Mouse (Mus musculus) heart, postnatal 25 days (tissue): ENCODE measurements around the gene Depdc5. TPM values are rescaled to one million over a fixed set of nuclear protein-coding genes. Genes with fewer than 3 reads are reported as not detected.
"Not testable (repeated sequence)": the region's sequence is repeated elsewhere in the genome, so short reads cannot be mapped to it uniquely, and the experiment has no call there.

Experiments used
- DNase-seq: peaks from one replicate; pipeline ENCODE4 v3.0.0; 2022; ENCODE audit warnings: low spot score
- intact Hi-C: fragments of 180-260 bp; cut with DNase I; formaldehyde crosslinking; loops from one replicate; pipeline ENCODE4 v1.15.1; 2025
- total RNA-seq, 2 experiments: library from RNA; stranded (reverse); gene quantifications; 2 replicates each; pipeline ENCODE4 v1.2.3; 2021

Gene Depdc5
- total RNA-seq, result 10 to 100 TPM; 20.7 to 21.9 TPM

DNA sequence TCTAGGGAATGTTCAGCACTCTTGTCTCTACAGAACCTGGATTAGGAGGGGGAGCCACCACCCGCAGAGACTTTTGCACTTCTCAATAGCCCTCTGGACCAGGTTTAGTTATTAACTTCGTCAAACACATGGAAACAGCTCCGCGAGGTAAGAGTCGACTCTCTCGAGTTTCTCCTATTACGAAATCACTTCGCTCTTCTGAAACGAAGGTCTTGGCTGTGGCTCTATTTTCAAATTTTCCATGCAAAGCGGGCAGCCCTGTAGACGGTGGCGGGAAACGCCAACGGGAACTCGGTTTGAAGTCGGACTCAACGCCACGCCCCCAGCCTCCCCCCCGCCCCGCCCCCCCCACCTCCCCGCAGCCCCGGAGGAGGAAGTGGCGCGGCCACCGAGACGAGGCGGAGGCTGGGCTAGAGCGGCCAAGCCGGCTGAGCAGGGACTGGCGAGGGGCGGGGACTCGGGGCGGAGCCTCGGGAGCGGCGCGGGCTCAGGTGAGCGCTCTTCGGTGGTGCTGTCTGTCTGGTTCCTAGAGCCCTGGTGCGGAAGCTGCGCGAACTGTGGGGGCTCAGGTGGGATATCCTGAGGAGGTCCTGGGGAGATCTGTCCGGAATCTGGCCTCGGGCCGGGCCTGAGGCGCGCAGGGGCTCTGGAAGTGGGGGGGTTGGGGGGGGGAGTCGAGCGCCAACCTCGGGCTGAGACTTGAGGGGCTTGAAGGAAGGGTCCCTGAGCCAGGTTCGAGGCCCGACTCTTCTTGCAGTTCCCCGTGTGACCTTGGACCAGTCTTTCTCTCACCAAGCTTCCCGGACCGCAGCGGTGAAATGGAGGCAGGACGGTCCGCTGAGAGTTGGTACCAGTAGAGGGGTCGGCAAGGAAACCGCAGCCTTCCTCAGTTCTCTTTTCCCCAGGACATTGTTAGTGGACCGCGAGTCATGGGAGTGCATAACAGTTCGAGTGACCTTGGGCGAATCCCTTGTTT lies at the start of gene Depdc5:
Depdc5 (plus strand) TSS at position 449 of the 976 bp plus-strand sequence.
- peak; percentile 82 for DNase-seq
- intact Hi-C loops, result loop anchor here (5.0 kb wide), 1 partner anchor 76 kb away; the partner anchor contains the start of gene Pisd

GRCm38 (mm10) chr5:32815396-32815795 lies 48.1 kb upstream of the Depdc5 start:
- DNase-seq, result no peak
- intact Hi-C loops, result no loop called here

- no peak for DNase-seq
- intact Hi-C loops, result no loop called here
These were observed 43.0 kb upstream of the Depdc5 start for GRCm38 (mm10) chr5:32820471-32820870.

- no peak for DNase-seq
- intact Hi-C loops, result no loop called here
These were observed 36.5 kb upstream of the Depdc5 start, which contains the start of gene Gm20671 for GRCm38 (mm10) chr5:32827009-32827408. Gene Gm20671, minus strand, starts transcription at chr5:32827109.

- intact Hi-C loops, DNase-seq: not testable (repeated sequence)
These were observed 34.7 kb upstream of the Depdc5 start for GRCm38 (mm10) chr5:32828766-32829165.

- intact Hi-C loops, result no loop called here
- no peak for DNase-seq
These were observed 33.4 kb upstream of the Depdc5 start for GRCm38 (mm10) chr5:32830054-32830453.

GRCm38 (mm10) chr5:32834497-32834896 lies 29.0 kb upstream of the Depdc5 start:
- intact Hi-C loops, result no loop called here

DNA sequence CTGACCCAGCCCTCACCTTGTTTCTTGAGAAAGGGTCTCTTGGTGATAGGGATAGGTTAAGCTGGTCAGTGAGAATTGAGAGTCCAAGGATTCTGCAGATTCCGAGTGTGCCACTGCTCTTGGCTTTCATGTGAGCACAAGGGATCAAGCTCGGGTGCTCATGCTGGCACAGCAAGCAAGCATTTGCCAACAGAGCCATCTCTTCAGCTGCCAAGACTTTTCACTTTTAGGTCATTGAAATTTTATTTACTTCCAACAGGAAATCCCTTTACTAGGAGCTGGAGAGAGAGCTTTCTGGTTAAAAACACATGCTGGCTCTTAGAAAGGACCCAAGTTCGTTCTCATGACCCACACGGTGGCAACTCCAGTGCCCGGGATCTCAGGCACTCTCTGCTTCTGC lies 26.5 kb upstream of the Depdc5 start:
- intact Hi-C loops, result no loop called here
- DNase-seq, result no peak

More at GRCm38 (mm10) chr5:32834497-32834896, 29.0 kb upstream of the Depdc5 start:
- no peak for DNase-seq

DNA sequence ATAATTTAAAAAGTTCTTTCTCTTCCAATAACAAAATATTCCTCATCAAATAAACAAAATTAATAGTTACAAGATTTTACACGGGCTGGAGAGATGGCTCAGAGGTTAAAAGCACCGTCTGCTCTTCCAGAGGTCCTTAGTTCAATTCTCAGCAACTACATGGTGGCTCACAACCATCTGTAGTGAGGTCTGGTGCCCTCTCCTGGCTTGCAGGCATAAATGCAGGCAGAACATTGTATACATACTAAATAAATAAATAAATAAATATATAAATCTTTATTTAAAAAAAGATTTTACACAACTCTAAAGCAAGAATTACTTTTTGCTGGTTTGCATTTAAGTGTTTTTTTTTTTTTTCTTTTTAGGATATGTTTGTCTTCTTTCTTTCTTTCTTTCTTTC lies 23.5 kb upstream of the Depdc5 start:
- intact Hi-C loops, result no loop called here
- no peak for DNase-seq

- no peak for DNase-seq
- intact Hi-C loops, result no loop called here
These were observed 14.3 kb upstream of the Depdc5 start for GRCm38 (mm10) chr5:32849178-32849577.

- DNase-seq, intact Hi-C loops: not testable (repeated sequence)
These were observed 13.9 kb upstream of the Depdc5 start for GRCm38 (mm10) chr5:32849580-32849979.

DNA sequence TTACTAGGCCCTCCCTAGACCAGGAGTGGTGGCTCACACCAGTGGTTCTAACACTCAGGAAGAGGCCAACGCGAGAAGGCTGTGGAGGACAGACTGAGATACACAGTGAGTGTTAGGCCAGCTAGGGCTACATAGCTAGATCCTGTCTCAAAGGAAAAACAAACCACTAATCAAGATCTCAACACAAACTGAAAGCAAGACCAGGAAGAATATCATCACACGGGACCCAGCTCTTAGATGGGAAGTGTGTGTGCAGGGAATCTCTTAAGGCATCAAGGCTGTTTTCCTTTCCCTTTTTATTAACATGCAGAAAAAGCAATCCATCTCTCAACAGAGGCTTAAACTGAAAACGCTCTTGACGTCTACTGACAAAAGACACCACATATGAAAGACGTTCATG lies 11.5 kb upstream of the Depdc5 start:
- DNase-seq, result no peak
- intact Hi-C loops, result loop anchor here (10.0 kb wide), 1 partner anchor 137 kb away; no protein-coding TSS in a partner anchor

- intact Hi-C loops, result loop anchor here (10.0 kb wide), 1 partner anchor 139 kb away; no protein-coding TSS in a partner anchor
- peak; percentile 96 for DNase-seq
These were observed 9.6 kb upstream of the Depdc5 start, which contains the start of gene Prr14l for GRCm38 (mm10) chr5:32853731-32854507. Gene Prr14l, minus strand, starts transcription at chr5:32854256.

- intact Hi-C loops, result loop anchor here (10.0 kb wide), 1 partner anchor 140 kb away; no protein-coding TSS in a partner anchor
- DNase-seq, result no peak
These were observed 8.7 kb upstream of the Depdc5 start for GRCm38 (mm10) chr5:32854818-32855217.

- intact Hi-C loops, result loop anchor here (10.0 kb wide), 1 partner anchor 140 kb away; no protein-coding TSS in a partner anchor
- DNase-seq, result not testable (repeated sequence)
These were observed 8.2 kb upstream of the Depdc5 start for GRCm38 (mm10) chr5:32855274-32855673.

- intact Hi-C loops, result loop anchor here (10.0 kb wide), 1 partner anchor 143 kb away; no protein-coding TSS in a partner anchor
- no peak for DNase-seq
These were observed 5.7 kb upstream of the Depdc5 start for GRCm38 (mm10) chr5:32857781-32858220.

- no peak for DNase-seq
- intact Hi-C loops, result loop anchor here (5.0 kb wide), 1 partner anchor 74 kb away; the partner anchor contains the start of gene Pisd
These were observed 2.4 kb upstream of the Depdc5 start for GRCm38 (mm10) chr5:32861082-32861481.

DNA sequence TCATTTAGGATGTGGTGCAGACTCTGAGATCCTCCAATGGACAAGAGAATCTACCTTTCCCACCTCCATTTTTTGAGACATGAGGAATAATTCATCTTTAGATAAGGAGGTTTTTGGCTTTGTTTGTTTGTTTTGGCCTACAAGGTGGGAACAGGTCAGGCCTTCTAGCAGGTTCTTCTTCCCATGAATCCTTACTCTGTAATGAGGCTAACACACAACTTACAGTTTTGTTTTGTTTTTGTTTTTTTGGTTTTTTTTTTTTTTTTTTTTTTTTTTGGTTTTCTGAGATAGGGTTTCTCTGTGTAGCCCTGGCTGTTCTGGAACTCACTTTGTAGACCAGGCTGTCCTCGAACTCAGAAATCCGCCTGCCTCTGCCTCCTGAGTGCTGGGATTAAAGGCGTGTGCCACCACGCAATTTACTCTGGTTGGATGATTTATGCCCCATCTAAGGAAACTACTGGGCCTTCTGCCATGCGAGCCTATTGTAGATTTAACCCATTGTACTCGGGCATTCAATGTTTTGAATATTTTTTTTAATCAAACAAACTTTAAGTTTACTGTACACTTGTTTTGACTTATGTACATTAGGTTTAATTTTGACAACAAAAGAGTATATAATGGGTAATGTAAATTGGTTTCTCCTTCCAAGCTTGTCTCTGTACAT lies 900 bp upstream of the Depdc5 start:
- intact Hi-C loops, result loop anchor here (5.0 kb wide), 1 partner anchor 75 kb away; the partner anchor contains the start of gene Pisd
- no peak for DNase-seq

GRCm38 (mm10) chr5:32869389-32870024 lies 6.0 kb downstream of the Depdc5 start:
- no peak for DNase-seq
- intact Hi-C loops, result loop anchor here (5.0 kb wide), 1 partner anchor 143 kb away; no protein-coding TSS in a partner anchor
